Mouse (Mus musculus) kidney, adult 11 months (tissue): ENCODE results near the gene 1700125H20Rik.
A peak's percentile ranks its signal among the peaks of the same experiment; 100 is the strongest.

Experiments used
- DNase-seq: peaks from one replicate; pipeline ENCODE4 v3.0.0; 2022

1700125H20Rik gene

DNA sequence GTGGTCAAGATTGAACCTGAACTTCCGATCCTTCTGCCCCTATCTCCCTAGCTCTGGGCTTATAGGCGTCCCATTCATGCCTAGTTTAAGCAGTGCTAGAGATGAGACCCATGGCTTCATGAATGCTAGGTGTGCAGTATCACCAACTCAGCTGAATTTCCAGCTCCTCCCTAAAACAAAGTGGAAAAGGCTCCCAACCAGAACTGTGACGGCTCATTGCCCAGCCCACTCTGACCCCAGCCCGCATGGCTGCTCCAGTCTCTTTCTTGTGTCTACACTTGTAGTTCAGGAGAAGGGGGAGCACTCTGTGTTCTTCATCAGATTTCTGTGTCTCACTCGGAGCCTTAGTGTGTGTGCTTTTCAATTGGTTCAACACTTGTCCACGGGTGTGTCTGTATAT is 14.6 kb downstream of the 1700125H20Rik start:
- no peak for DNase-seq

DNA sequence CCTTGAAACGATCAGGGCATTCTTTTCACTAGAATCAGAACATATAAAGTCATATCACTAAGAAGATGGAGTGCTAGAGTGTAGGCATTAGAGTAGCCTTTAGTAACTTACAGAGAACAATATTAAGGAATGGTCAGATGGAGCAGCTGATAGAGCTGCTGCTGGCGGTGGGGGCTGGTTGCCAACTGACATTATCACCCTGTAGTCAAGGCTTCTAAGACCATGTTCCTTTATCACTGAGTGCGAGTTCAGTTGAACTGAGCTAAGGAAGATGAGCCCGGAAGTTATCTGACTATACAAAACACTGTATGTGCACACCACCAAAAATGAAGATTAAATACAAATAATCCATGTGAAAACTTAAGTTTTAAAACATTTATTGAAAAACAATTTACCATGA is 18.9 kb downstream of the 1700125H20Rik start:
- no peak for DNase-seq

DNA sequence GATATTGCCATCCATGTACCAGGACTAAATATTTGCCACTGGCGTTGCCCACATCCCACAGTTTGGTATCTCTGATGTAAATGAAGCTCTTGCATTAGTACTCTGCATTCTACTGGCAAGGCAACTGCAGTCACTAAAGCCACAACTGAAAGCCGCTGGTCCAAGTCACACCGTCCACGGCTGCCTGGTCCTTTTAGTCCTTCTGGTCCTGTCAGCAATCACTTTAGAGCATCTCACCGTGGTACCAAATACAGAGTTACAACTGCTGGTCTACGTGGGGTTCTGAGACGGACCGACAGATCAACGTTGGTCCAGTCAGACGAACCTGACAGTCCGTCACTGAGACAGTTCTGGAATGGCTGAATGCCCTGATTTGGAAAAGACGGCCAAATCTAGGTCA is 20.5 kb downstream of the 1700125H20Rik start:
- DNase-seq, result no peak

DNA sequence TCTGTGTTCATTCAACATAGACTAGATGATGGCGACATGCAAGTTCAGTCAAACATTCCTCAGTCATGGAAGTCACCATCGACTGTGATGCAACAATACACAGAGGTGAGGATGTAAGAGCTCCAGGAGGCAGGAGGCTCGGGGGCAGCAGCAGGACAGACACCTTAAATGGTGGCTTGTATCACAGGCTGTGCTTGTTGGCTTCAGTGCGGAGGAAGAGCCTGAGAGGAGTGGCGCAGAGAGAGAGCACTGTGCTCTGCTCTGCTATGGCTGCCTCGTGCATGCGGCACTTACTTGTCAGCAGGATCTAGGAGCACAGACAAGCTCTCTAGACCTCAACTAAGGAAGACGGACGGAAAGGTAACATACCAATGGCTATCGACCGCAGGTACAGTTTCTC is 24.0 kb downstream of the 1700125H20Rik start:
- no peak for DNase-seq

DNA sequence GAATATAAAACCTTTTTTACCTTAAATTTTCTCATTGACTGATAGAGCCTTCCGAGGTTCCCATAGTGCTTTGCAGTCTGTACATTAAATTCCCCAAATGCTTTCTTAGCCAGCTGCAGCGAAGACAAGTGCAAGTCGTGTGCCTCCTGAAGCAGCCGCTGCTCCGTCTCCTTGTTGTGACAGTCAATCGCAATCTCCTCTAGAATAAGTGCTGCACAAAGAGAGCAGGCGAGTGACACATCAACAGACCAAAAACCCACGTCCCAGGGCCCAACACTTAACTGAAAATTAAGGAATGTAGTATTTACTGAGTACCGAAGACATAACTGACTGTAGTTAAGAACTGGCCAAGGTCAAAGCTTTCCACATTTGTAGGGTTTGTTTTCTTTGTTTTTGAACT is 25.8 kb downstream of the 1700125H20Rik start:
- no peak for DNase-seq

DNA sequence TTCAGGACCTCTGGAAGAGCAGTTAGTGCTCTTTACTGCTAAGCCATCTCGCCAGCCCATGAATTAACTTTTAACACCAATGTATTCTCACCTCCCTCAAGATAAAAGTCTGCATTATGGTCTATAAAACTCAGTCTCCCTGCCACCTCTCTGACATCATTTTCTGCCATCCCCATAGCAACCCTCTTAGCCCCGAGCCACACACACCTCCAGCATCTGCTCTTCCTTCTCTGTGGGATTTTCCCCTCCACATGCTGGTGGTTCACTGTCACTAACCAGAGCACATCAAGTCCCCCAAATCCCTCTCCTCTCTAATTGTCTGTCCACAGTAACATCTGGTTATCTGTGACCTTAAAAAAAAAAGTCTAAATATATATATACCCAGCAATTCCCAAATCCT is 28.7 kb downstream of the 1700125H20Rik start:
- DNase-seq, result no peak

DNA sequence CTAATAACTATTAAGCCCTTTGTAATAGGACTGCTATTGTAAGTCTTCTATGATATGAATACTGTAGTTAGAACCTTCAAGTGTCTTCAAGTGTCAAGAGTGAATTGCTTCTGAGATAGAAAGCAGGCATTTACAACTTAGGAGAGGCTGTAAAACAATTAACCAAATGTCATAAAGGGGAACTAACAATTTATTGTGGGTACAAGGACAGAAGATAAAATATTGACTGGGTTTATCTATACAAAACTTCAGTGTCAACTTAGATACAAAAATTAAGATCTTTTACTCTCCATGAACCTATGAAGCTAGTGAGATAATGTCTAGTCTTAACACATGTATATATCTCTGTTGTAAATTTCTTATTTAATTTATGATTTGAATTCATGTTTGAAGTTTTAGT is 36.0 kb downstream of the 1700125H20Rik start:
- no peak for DNase-seq

DNA sequence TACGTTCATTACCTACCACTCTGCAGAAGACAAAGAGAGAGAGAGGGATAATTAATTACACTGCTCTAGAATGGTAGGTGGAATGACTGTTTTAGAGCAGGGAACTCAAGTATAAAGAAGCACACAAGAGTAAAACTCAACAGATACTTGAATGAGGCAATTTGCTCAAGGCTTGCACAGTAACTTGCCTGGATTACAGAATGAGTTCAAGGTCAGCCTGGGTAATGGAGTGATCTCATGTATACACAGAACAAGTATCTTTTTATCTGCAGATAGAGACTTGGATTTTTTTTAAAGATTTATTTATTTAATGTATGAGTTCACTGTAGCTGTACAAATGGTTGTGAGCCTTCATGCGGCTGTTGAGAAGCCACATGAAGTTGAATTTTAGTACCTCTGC is 40.9 kb downstream of the 1700125H20Rik start:
- no peak for DNase-seq

DNA sequence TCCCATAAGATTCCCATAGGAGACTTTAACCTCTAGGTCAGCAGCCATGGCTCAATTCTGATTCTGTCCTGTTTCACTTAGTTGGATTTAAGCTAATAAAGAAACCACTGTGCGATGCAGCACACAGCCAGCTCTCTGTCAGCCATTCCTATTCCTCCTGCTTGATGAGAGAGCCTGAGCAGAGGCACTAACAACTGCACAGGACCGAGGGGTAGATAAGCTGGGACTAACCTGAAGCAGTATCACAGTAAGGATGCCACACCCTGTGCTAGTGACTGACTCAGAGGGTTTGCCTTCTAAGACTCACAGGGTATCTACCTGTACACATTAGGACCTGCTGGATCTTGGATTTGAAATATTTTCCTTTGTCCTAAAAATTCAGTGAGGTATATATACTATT is 43.0 kb downstream of the 1700125H20Rik start:
- DNase-seq, result no peak

DNA sequence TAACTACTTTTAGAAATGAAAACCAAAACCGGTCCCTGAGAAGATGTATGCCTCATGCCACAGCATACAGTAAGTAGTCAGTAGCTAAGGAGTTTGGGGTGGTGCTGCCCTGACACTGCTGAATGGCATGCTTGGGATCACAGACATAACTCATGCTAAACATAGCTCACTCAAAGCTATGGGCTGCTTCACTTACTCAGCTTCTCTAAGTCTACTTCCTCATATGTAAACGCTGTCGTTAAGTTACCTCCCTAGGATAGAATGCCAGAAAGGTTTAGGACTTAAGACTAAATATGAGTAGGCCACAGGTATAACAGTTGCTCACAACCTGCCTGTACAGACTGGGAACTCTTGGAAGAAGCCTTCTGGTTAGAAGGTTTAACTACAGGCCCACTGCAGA is 44.5 kb downstream of the 1700125H20Rik start:
- no peak for DNase-seq

DNA sequence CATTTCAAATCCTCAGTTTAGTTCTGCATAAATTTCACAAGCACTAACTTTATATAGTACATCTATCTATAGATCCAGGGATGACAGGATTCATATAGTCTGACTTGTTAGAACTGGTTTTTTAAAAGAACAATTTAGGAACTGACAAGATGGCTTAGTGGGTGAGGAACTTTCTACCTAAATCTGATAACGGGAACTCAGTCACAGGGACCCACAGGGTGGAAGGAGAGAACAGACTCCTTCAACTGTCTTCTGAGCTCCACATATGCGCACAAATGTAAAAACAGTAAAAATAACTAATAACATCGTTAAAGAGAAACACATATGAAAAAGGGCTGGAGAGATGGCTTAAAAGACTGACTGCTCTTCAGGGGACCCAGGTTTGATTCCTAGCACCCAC is 48.8 kb downstream of the 1700125H20Rik start:
- DNase-seq, result no peak

DNA sequence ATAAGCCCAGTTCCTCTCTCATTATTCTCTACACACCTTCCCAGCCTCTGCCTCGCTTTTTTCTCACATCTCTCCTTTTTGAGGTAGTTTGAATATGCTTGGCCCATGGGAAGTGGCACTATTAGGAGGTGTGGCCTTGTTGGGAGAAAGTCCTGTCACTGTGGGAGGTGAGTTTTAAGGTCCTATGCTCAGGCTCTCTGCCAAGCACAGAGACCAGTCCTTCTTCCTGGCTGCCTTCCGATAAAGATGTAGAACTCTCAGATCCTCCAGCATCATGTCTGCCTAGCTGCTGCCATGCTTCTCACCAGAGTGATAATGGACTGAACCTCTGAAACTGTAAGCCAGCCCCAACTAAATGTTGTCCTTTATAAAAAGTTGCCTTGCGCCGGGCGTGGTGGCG is 52.4 kb downstream of the 1700125H20Rik start:
- peak; percentile 32 for DNase-seq

DNA sequence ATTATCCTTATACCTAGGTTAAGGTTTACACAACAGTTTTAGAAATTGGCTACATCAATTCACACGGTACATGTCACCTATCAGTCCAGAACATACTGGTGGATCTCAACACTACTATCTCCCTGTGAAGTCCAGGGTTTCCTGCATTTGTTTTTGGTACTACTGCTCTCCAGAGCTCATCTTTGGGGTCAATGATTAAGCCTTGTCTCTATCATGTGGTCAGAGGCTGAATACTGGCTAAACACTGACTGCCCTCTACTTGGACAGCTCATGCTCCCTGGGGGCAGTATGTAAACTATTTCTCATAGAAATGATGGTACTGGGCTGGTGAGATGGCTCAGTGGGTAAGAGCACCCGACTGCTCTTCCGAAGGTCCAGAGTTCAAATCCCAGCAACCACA is 53.0 kb downstream of the 1700125H20Rik start:
- DNase-seq, result peak; percentile 38
